ENCODE assay signal across 20 mouse cellular contexts in the genomic region with DNA sequence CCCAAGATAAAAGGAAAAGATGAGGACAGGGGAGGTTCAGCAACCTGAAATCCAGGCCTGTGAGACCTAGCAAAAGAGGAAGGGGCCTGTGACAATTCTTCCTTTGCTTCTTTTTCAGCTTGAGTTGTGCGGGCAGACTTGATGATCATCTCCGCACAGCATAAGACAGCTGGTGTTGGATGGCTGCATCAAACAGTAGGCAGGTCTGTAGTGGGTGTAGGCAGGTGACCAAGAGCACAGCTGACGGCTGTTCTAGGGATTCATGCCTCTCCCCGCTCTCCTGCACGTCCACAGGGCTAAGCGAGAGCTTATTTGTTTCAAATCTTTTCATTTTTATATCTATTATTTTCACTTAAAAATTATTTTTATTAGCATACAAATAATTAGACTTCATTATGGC.
DNase-seq lines count a peak whose midpoint lies in the region; ATAC-seq lines count a peak whose summit lies in the region.
"Had no signal": no experiment of that assay in that cellular context is flagged by ENCODE, and none has a peak within 500 bp of the region (broad histone marks: within the 10 kb centered on the region; RNA-seq: fewer than 3 reads in every experiment).

No protein-coding gene starts in this region.

- no peaks in the 10 kb centered on the region for H3K27me3 ChIP-seq in hindbrain, embryonic 15.5 days
- H3K27me3 ChIP-seq in hindbrain, embryonic 12.5 days: no peaks in the 10 kb centered on the region
- H3K27me3 ChIP-seq in neural tube, embryonic 13.5 days: no peaks in the 10 kb centered on the region
- H3K27me3 ChIP-seq: CH12.LX; embryonic facial prominence, embryonic 13.5 days; forebrain, embryonic 12.5 days had no signal

- peaks cover 4% of the 10 kb centered on the region; the same call in 1 of the 2 replicates for H3K4me1 ChIP-seq in hindbrain, embryonic 15.5 days (replicated peaks)
- H3K4me1 ChIP-seq in hindbrain, embryonic 12.5 days: no peaks in the 10 kb centered on the region
- H3K4me1 ChIP-seq in neural tube, embryonic 13.5 days (replicated peaks): peaks cover 10% of the 10 kb centered on the region
- H3K4me1 ChIP-seq: embryonic facial prominence, embryonic 13.5 days; forebrain, embryonic 12.5 days; heart, embryonic 10.5 days had no signal

- H3K36me3 ChIP-seq in hindbrain, embryonic 15.5 days: no peaks in the 10 kb centered on the region
- H3K36me3 ChIP-seq in hindbrain, embryonic 12.5 days: no peaks in the 10 kb centered on the region
- H3K36me3 ChIP-seq in neural tube, embryonic 13.5 days: no peaks in the 10 kb centered on the region
- H3K36me3 ChIP-seq: embryonic facial prominence, embryonic 13.5 days; forebrain, embryonic 12.5 days; heart, embryonic 10.5 days had no signal

- H3K4me3 ChIP-seq in hindbrain, embryonic 15.5 days: no peak overlapping the region
- no peak overlapping the region for H3K4me3 ChIP-seq in hindbrain, embryonic 12.5 days
- no peak overlapping the region for H3K4me3 ChIP-seq in neural tube, embryonic 13.5 days
- H3K4me3 ChIP-seq: embryonic facial prominence, embryonic 13.5 days; forebrain, embryonic 12.5 days; heart, embryonic 10.5 days had no signal

- no peak overlapping the region for H3K27ac ChIP-seq in hindbrain, embryonic 15.5 days (replicated peaks)
- no peak overlapping the region for H3K27ac ChIP-seq in hindbrain, embryonic 12.5 days
- no peak overlapping the region for H3K27ac ChIP-seq in neural tube, embryonic 13.5 days (replicated peaks)
- H3K27ac ChIP-seq: embryonic facial prominence, embryonic 13.5 days; forebrain, embryonic 12.5 days; heart, embryonic 10.5 days had no signal

- 78% methylated on average over 6 of the region's 6 CpGs for WGBS in hindbrain, embryonic 15.5 days
- WGBS in hindbrain, embryonic 12.5 days: 86% methylated on average over 6 of the region's 6 CpGs
- 88% methylated on average over 6 of the region's 6 CpGs for WGBS in neural tube, embryonic 13.5 days

- H3K9ac ChIP-seq in hindbrain, embryonic 15.5 days: no peak overlapping the region
- no peak overlapping the region for H3K9ac ChIP-seq in hindbrain, embryonic 12.5 days
- H3K9ac ChIP-seq in neural tube, embryonic 13.5 days: no peak overlapping the region
- H3K9ac ChIP-seq: embryonic facial prominence, embryonic 13.5 days; forebrain, embryonic 12.5 days had no signal

- no peaks in the 10 kb centered on the region for H3K9me3 ChIP-seq in hindbrain, embryonic 15.5 days
- no peaks in the 10 kb centered on the region for H3K9me3 ChIP-seq in hindbrain, embryonic 12.5 days (replicated peaks)
- no peaks in the 10 kb centered on the region for H3K9me3 ChIP-seq in neural tube, embryonic 13.5 days
- H3K9me3 ChIP-seq: embryonic facial prominence, embryonic 13.5 days; forebrain, embryonic 12.5 days; heart, embryonic 10.5 days had no signal

- ATAC-seq in hindbrain, embryonic 15.5 days (ENCODE audit: low FRiP score, low read depth): 0 out of 2 replicates have a peak, but pooled peaks have one; percentile 38
- ATAC-seq in hindbrain, embryonic 12.5 days (ENCODE audit: low FRiP score): no peak
- ATAC-seq in neural tube, embryonic 13.5 days (ENCODE audit: low read depth): peak; percentile 59; the same call in 1 of the 2 replicates
- ATAC-seq: activated CD4-positive, CD25-positive, alpha-beta regulatory T cell, adult 4 months; forebrain, embryonic 16.5 days; Patski had no signal

- no peak overlapping the region for H3K4me2 ChIP-seq in hindbrain, embryonic 15.5 days
- H3K4me2 ChIP-seq in hindbrain, embryonic 12.5 days (replicated peaks): no peak overlapping the region
- no peak overlapping the region for H3K4me2 ChIP-seq in neural tube, embryonic 13.5 days
- H3K4me2 ChIP-seq: embryonic facial prominence, embryonic 13.5 days; forebrain, embryonic 12.5 days had no signal

- peak; percentile 23 to 35 for DNase-seq in layer of hippocampus, postnatal 10 days (ENCODE audit: low spot score in 2 of 2)
- no peak for DNase-seq in layer of hippocampus, adult 18-20 months (ENCODE audit: low spot score in 2 of 2)
- DNase-seq in neural tube, embryonic 10.5 days (ENCODE audit: extremely low spot score, low spot score): no peak
- DNase-seq: adrenal gland, postnatal 14 days; cerebellum, adult 18-20 months; cerebellum, postnatal 25 days; gastrocnemius, postnatal 10 days; heart, adult 18-20 months; heart, postnatal 10 days; heart, postnatal 4 days had no signal

Comparison
In these comparisons a context has a peak if more than half of its experiments do, and no peak if none do; other contexts are left out.
1. DNase-seq: peak in layer of hippocampus, postnatal 10 days (2 of 2); none in layer of hippocampus, adult 18-20 months (0 of 2) and neural tube, embryonic 10.5 days (single experiment).